Mouse (Mus musculus) stomach, embryonic 15.5 days (tissue): ENCODE data around the gene Terf2. TPM values are rescaled to one million over a fixed set of nuclear protein-coding genes. Genes with fewer than 3 reads are reported as not detected.
"Not testable (repeated sequence)": the region's sequence is repeated elsewhere in the genome, so short reads cannot be mapped to it uniquely, and the experiment has no call there.

Experiments used
- ATAC-seq: fragments of 200-750 bp; cut with Nextera tagmentation; 2 replicates; pipeline ENCODE4 v1.8.0; 2017; ENCODE audit warnings: low read depth, moderate number of reproducible peaks, moderate TSS enrichment; ENCODE audit not compliant: insufficient read depth, low FRiP score
- H3K27ac ChIP-seq: fragments of 300-500 bp; sonication (generic); 2 replicates; pipeline ENCODE4 v1.5.1; 2015; ENCODE audit warnings: mild to moderate bottlenecking, inconsistent platforms
- H3K27me3 ChIP-seq: fragments of 300-500 bp; sonication (generic); replicated peaks from 2 replicates; pipeline ENCODE4 v1.6.1; 2015; ENCODE audit warnings: inconsistent platforms
- H3K36me3 ChIP-seq: fragments of 300-500 bp; sonication (generic); 2 replicates; pipeline ENCODE4 v1.6.1; 2015; ENCODE audit warnings: inconsistent platforms
- H3K4me1 ChIP-seq: fragments of 300-500 bp; sonication (generic); 2 replicates; pipeline ENCODE4 v1.6.1; 2015; ENCODE audit warnings: inconsistent platforms
- H3K4me2 ChIP-seq: fragments of 300-500 bp; sonication (generic); 2 replicates; pipeline ENCODE4 v1.6.1; 2015; ENCODE audit warnings: mild to moderate bottlenecking, inconsistent platforms
- H3K4me3 ChIP-seq: fragments of 300-500 bp; sonication (generic); replicated peaks from 2 replicates; pipeline ENCODE4 v1.5.1; 2015; ENCODE audit warnings: inconsistent platforms
- H3K9ac ChIP-seq: fragments of 300-500 bp; sonication (generic); 2 replicates; pipeline ENCODE4 v1.6.1; 2015; ENCODE audit warnings: inconsistent platforms
- H3K9me3 ChIP-seq: fragments of 300-500 bp; sonication (generic); 2 replicates; pipeline ENCODE4 v1.6.1; 2016; ENCODE audit warnings: inconsistent platforms
- WGBS: fragments of 180-500 bp; shearing (Covaris S2); methylation state at CpG from one replicate; pipeline ENCODE4 v1.1.7; 2015; 5-methylcytosine and 5-hydroxymethylcytosine counted together
- polyA plus RNA-seq: library from polyadenylated mRNA; unstranded; fragments of >200 nt; fragmentation: Nextera tagmentation; extraction: Ambion mirVana; gene quantifications from 2 replicates; pipeline ENCODE4 v1.2.1, GENCODE M21; 2015

Terf2 gene
- polyA plus RNA-seq, 1 experiment from 2014 or later = 16.1 TPM

DNA sequence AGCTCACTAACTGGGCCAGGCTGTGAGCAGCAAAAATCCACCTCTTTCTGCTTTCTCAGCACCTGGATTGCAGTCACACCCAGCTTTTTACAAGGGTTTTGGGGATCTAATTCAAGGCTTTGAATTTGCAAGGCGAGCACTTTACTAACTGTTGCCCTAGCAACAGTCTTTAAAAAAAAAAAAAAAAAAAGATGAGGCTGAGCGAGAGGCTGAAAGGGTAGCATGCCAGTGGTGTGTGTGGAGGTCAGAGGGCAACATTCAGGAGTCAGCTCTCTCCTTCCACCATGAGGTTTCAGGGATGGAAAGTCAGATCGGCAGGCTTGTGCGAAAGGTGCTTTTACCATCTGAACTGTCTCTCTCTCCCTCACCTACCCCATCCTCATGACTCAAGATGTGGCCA is 16.9 kb upstream of the Terf2 start:
- no peak for ATAC-seq
- Histone ChIP-seq H3K9me3 (no peaks in the 10 kb centered on the region), H3K27ac (no peak overlapping the region), H3K4me1 (peaks cover 16% of the 10 kb centered on the region), H3K36me3 (no peaks in the 10 kb centered on the region), H3K27me3 (no peaks in the 10 kb centered on the region), H3K4me2 (no peak overlapping the region), H3K4me3 (no peak overlapping the region), H3K9ac (no peak overlapping the region)
- WGBS = 66% methylated on average over 4 of the region's 4 CpGs

- no peak overlapping the region for H3K4me3 ChIP-seq
- 84% methylated on average over 10 of the region's 11 CpGs for WGBS
- ATAC-seq = no peak
Observed at GRCm38 (mm10) chr8:107111340-107112105, 15.2 kb upstream of the Terf2 start.

GRCm38 (mm10) chr8:107110629-107111330 is 14.4 kb upstream of the Terf2 start:
- Histone ChIP-seq H3K4me2 (no peak overlapping the region), H3K9me3 (no peaks in the 10 kb centered on the region), H3K4me1 (peaks cover 13% of the 10 kb centered on the region), H3K36me3 (no peaks in the 10 kb centered on the region), H3K9ac (no peak overlapping the region), H3K4me3 (no peak overlapping the region), H3K27me3 (no peaks in the 10 kb centered on the region), H3K27ac (no peak overlapping the region)
- no peak for ATAC-seq
- WGBS = 67% methylated on average over 9 of the region's 9 CpGs

More at GRCm38 (mm10) chr8:107111340-107112105, 15.2 kb upstream of the Terf2 start:
- Histone ChIP-seq H3K36me3 (no peaks in the 10 kb centered on the region), H3K27me3 (no peaks in the 10 kb centered on the region), H3K4me1 (peaks cover 16% of the 10 kb centered on the region), H3K9me3 (no peaks in the 10 kb centered on the region), H3K4me2 (no peak overlapping the region), H3K27ac (no peak overlapping the region), H3K9ac (no peak overlapping the region)

DNA sequence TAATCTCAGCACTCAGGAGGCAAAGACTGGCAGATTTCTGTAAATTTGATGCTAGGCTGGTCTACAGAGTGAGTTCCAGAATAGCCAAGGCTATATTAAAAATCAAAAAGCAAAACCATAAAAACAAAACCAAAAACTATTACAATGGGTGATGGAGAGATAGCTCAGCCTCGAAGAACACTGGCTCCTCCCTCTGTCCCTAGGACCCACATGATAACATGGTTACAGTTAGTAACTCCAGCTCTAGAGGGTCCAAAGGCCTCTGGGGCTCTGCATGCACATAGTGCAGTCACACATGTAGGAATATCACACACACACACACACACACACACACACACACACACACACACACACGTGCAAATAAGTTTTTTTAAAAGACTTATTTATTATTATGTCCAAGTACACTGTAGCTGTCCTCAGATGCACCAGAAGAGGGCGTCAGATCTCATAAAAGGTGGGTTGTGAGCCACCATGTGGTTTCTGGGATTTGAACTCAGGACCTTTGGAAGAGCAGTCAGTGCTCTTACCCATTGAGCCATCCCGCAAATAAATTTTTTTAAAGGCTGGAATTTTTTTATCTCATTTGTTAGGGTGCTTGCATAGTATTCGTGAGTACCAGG is 13.6 kb upstream of the Terf2 start:
- no peak for ATAC-seq
- no peaks in the 10 kb centered on the region for H3K9me3 ChIP-seq
- H3K36me3 ChIP-seq = no peaks in the 10 kb centered on the region
- WGBS = 77% methylated on average over 5 of the region's 5 CpGs
- H3K4me3 ChIP-seq = no peak overlapping the region
- H3K27me3 ChIP-seq = no peaks in the 10 kb centered on the region
- H3K9ac ChIP-seq = no peak overlapping the region
- peaks cover 13% of the 10 kb centered on the region for H3K4me1 ChIP-seq
- H3K27ac ChIP-seq = no peak overlapping the region
- no peak overlapping the region for H3K4me2 ChIP-seq

- peak overlapping the region; percentile 44 for H3K4me2 ChIP-seq
- H3K9ac ChIP-seq = no peak overlapping the region
- peak overlapping the region; percentile 16; the same call in 1 of the 2 replicates for H3K4me3 ChIP-seq
- H3K36me3 ChIP-seq = no peaks in the 10 kb centered on the region
- H3K27ac ChIP-seq = no peak overlapping the region
- H3K27me3 ChIP-seq = no peaks in the 10 kb centered on the region
- peaks cover 6% of the 10 kb centered on the region; the same call in 1 of the 2 replicates for H3K4me1 ChIP-seq
- peak; percentile 18; the same call in 1 of the 2 replicates for ATAC-seq
- H3K9me3 ChIP-seq = no peaks in the 10 kb centered on the region
- WGBS = 53% methylated on average over 23 of the region's 23 CpGs
Observed at GRCm38 (mm10) chr8:107108978-107109720, 12.8 kb upstream of the Terf2 start.

DNA sequence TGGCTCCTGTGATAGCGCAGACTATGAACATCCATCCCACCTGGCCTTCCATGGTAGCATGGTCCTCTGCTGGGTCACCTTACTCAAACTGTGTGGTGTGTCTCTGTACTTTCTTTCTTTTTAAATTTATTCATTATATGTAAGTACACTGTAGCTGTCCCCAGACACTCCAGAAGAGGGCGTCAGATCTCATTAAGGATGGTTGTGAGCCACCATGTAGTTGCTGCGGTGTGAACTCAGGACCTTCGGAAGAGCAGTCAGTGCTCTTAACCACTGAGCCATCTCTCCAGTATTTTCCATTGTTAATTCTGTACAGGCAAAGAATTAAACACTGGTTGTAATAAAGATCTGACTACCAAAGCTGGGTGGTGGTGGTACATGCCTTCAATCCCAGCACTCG is 11.7 kb upstream of the Terf2 start:
- not testable (repeated sequence) for H3K4me3 ChIP-seq, ATAC-seq, H3K4me1 ChIP-seq, H3K36me3 ChIP-seq, H3K27me3 ChIP-seq, H3K27ac ChIP-seq, H3K9me3 ChIP-seq, H3K9ac ChIP-seq, H3K4me2 ChIP-seq
- WGBS = 92% methylated on average over 5 of the region's 5 CpGs

- Histone ChIP-seq H3K27ac (no peak overlapping the region), H3K4me1 (0 out of 2 replicates have a peak, but pooled peaks cover 4% of the 10 kb centered on the region), H3K36me3 (no peaks in the 10 kb centered on the region), H3K4me2 (no peak overlapping the region), H3K4me3 (no peak overlapping the region), H3K9me3 (no peaks in the 10 kb centered on the region), H3K9ac (no peak overlapping the region), H3K27me3 (no peaks in the 10 kb centered on the region)
- ATAC-seq = no peak
- 7% methylated on average over 4 of the region's 4 CpGs for WGBS
Observed at GRCm38 (mm10) chr8:107104547-107104946, 8.2 kb upstream of the Terf2 start.

- H3K9me3 ChIP-seq = no peaks in the 10 kb centered on the region
- no peak for ATAC-seq
- WGBS = 80% methylated on average over 2 of the region's 2 CpGs
- H3K27ac ChIP-seq = no peak overlapping the region
- no peaks in the 10 kb centered on the region for H3K27me3 ChIP-seq
- H3K36me3 ChIP-seq = no peaks in the 10 kb centered on the region
- H3K4me1 ChIP-seq = no peaks in the 10 kb centered on the region
- H3K4me2 ChIP-seq = no peak overlapping the region
- no peak overlapping the region for H3K4me3 ChIP-seq
- H3K9ac ChIP-seq = no peak overlapping the region
Observed at GRCm38 (mm10) chr8:107100635-107101034, 4.3 kb upstream of the Terf2 start.

DNA sequence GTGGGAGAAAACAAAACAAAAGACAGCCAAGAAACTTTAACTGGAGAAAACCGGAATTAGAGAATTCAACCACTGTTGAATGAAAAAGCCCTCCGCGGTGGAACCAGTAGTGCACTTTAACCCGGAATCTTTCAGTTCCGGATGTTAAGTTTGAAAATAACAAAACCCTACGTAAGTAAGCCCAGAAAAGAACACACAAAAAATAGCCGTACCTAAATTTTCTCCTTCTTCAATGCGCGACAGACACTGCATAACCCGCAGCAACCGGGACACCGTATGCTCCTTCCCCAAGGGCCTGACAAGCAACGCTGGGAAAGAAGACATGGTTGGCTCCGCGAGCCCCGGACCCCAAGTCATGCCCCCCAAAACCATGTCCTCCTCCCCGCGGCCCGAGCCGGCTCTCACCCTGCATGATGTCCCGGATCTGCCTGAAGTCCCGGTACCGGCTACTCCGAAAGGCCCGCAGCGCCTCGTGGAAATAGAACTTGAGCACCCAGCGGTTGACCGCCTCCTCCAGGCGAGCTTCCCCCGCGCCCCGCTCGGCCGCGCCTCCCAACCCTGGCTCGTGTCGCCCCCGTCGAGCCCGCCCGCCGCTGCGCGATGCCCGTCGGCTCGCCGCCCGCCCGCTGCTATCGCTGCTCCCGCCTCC is 506 bp downstream of the Terf2 start:
- 0 out of 2 replicates have a peak, but pooled peaks cover 10% of the 10 kb centered on the region for H3K36me3 ChIP-seq
- H3K9me3 ChIP-seq = no peaks in the 10 kb centered on the region
- no peaks in the 10 kb centered on the region for H3K27me3 ChIP-seq
- H3K4me3 ChIP-seq = peak overlapping the region; percentile 90
- no peaks in the 10 kb centered on the region for H3K4me1 ChIP-seq
- peak overlapping the region; percentile 52 for H3K4me2 ChIP-seq
- peak overlapping the region; percentile 92 for H3K27ac ChIP-seq
- H3K9ac ChIP-seq = peak overlapping the region; percentile 92
- WGBS = under 1% methylated on average over 53 of the region's 53 CpGs
- peak; percentile 77; the same call in 1 of the 2 replicates for ATAC-seq

DNA sequence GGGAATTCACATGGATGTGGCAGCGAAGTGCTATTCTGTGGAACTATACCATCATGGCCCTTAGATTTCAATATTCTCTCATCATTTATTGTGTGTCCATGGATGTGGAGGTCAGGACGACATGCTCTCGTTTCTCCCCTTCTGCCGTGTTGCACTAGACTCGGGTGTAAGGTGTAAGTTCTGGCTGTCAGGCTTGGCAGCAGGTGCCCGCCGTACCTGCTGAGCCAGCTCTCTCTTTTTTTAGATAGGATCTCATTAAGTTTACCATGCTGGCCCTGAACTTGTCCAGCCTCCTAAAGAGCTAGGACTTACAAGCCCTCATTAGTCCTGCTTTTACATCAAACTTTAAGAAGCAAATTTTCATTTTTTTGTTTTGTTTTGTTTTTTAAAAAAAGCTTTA is 5.8 kb downstream of the Terf2 start:
- ATAC-seq = no peak
- H3K4me2 ChIP-seq = no peak overlapping the region
- H3K27ac ChIP-seq = no peak overlapping the region
- H3K9me3 ChIP-seq = no peaks in the 10 kb centered on the region
- no peaks in the 10 kb centered on the region for H3K4me1 ChIP-seq
- H3K9ac ChIP-seq = no peak overlapping the region
- H3K36me3 ChIP-seq = peaks cover 29% of the 10 kb centered on the region
- WGBS = 95% methylated on average over 7 of the region's 7 CpGs
- no peak overlapping the region for H3K4me3 ChIP-seq
- H3K27me3 ChIP-seq = no peaks in the 10 kb centered on the region

DNA sequence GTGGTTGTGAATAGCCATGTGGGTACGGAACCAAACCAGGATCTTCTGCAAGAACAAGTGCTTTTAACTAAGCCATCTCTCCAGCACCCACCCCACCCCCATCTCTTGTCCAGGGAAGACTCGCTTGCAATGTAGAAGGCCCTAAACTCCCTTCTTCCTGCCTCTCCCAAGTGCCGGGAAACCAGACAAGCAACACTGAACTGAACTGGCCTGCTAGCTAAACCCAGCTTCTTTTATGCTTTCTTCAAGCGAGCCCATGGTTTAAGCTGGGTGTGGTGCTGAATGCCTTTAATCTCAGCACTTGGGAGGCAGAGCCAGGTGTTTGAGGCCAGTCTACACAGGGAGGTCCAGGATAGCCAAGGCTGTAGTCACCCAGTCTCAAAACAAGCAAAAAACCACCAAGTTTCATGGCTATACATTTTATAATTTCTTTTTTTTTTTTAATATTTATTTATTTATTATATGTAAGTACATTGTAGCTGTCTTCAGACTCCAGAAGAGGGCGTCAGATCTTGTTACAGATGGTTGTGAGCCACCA is 7.8 kb downstream of the Terf2 start:
- Histone ChIP-seq H3K4me1 (no peaks in the 10 kb centered on the region), H3K27ac (no peak overlapping the region), H3K9me3 (no peaks in the 10 kb centered on the region), H3K4me3 (no peak overlapping the region), H3K9ac (no peak overlapping the region), H3K36me3 (peaks cover 34% of the 10 kb centered on the region), H3K4me2 (no peak overlapping the region), H3K27me3 (no peaks in the 10 kb centered on the region)
- no peak for ATAC-seq
- WGBS = 86% methylated on average over 5 of the region's 5 CpGs
